Mouse (Mus musculus) cerebellum, adult 9-10 months (tissue): Measurements from ENCODE around the gene Bcas3.

ENCODE experiments used
- DNase-seq: peaks from one replicate; pipeline ENCODE4 v3.0.0; 2022

The Bcas3 gene

DNA sequence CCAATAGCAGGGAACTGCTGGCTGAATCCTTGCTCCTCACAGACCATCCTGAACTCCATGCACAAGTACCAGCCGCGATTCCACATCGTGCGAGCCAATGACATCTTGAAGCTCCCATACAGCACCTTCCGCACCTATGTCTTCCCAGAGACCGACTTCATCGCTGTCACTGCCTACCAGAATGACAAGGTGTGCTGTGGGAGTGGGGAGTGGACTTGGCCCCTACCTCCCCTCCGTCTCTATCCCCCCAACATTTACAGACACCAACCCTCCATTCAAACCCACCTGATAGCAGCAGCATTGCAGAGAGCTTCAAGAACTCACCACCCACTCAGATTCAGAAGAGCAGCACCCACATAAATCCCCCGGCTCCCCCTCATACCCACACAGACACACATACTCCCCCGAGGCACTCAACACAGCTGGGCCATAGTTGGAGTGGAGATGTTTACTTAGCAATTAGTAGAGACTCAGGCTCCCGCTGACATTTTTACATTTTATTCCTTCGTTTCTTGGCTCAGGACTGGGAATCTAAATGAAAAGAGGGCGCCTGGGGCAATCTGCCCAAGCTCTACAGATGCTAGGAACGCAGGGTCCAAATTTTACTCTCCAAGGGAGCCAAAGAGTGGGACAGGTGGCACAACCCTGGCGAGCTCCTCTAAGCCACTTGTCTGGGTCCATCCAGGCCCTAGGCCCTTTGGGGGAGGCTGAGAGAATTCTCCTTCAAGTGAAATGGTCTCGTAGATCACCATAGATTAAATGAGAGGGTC, 483.0 kb downstream of the Bcas3 start:
- DNase-seq: no peak

DNA sequence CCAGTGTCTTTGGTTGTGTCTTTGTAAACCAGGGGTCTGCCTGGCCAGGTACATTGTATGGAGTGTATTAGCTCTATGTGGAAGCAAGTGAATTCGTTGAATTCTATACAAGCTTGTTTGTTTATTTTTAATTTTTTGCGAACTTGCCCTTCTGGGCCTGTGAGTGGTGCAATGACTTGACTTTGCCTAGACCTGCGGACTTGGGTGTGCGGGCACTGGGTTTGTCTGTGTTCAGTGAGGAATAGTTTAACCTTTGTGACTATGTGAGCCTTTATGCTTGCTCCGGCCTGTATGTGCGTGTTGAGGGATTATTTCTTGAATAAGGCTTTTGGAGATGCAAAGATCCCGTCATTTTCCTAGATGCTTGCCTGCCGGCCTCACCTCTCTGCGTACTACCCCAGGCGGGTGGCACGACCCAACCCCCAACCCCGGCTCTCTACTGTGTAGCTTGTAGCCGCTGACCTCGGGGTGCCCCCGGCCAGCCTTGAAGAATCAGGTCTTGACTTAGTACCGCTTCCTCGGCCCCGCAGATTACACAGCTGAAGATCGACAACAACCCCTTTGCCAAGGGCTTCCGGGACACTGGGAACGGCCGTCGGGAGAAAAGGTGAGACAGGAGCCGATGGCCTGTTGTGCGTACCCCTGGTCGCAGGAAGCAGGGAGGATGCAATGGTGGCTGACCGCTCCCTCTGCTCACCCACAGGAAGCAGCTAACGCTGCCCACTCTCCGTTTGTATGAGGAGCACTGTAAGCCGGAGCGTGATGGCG, 483.7 kb downstream of the Bcas3 start:
- no peak for DNase-seq

DNA sequence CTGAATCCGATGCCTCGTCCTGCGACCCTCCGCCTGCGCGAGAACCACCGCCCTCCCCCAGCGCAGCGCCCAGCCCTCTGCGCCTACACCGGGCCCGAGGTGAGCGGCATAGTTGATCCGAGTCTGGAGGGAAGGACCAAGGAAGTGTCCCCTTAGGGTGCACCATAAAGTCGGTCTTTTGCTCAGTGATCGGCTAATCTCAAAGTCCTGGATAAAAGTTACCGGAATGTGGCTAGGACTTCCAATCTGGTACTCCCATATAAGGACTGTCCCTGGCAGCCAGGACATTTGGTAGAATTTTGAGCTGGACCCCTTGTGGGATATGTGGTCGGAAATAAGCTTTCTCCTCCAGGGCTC, 484.3 kb downstream of the Bcas3 start:
- no peak for DNase-seq

DNA sequence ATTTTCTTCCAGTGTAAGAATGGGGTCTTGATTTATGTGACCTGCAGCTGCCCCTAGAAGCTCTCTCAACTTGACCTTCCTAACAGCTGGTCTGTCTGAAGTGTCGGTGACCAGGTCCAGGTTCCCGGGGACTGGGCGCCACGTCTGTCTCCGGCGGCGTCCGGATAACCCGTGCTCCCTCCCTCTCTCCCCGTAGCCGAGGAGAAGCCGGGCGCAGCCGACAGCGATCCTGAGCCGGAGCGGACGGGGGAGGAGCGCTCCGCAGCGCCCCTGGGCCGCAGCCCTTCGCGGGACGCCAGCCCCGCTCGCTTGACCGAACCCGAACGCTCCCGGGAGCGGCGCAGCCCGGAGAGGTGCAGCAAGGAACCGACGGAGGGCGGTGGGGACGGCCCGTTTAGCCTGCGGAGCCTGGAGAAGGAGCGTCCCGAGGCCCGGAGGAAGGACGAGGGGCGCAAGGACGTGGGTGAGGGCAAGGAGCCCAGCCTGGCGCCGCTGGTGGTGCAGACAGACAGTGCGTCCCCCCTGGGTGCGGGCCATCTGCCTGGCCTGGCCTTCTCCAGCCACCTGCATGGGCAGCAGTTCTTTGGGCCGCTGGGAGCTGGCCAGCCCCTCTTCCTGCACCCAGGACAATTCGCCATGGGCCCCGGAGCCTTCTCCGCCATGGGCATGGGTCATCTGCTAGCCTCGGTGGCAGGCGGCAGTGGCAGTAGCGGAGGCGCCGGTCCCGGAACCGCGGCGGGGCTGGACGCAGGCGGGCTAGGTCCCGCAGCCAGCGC, 484.9 kb downstream of the Bcas3 start:
- DNase-seq: no peak

DNA sequence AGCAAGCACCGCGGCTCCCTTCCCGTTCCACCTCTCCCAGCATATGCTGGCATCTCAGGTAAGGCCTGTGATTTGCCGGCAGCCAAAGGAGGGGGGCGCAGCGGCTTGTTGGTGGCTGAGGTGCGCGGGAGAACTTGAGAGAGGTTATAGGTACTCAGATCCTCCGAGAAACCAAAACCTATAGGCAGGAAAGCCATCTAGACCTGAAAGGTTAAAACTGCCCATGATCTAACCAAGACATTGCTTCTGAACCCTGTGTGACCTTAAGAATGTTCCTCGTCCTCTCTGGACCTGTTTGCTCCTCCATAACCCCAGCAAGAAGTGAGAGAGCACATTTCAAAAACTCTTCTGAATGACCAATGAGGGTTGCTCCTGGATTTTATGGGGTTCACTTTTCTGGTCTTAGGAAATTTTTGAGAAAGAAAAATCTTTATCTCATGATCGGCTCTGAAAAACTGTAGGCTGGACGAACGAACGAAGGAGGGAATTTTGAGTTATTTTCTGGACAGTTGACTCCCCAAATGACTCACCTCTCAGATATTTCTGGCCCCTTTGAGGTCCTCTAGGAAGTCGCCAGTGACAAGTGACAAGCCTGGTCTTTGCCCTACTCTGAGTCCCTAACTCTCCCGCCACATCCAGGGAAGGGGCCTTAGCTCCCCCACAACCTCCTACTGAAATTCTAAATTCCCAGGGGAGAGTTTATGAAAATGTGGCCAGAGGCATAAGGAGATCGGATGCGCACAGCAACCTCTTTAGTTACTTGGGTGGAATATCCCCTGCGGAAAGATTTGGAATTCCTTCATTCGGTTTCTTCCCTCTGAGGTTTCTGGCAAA, 485.7 kb downstream of the Bcas3 start:
- no peak for DNase-seq

DNA sequence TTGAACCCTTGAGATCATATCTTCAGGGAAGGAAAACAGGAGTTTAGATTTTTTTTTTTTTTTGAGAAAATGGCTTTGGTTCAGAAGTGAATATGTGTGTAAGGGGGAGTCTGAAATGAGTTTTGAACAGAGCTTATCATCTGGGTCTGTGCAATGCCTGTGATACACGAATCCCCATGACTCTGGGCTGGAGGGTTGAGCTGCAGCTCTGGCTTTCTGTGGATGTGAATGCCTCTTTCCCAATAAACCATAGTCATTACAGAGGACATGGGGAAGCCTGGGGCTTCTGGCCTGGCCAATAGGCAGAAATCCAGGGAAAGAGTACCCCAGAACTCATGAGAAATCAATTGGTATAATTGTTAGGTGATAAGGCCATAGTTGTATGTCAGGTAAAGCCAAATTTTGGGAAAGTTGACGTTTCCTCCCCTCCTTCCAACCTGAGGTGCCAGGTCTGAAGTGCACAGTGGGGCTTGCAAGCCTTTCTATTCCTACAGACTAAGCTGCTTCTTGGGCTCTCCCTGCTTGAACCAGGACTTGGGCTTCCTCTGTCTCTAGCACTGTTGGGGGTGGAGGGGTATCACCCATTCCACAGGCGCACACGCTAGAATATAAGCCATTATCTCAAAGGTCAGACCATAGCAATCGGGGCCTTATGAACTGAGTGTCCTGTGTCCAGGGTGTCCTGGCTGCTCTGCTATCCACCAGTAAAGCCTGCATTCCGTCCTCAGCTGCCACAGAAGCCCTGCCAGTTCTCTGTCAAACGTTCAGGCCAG, 486.5 kb downstream of the Bcas3 start:
- no peak for DNase-seq

DNA sequence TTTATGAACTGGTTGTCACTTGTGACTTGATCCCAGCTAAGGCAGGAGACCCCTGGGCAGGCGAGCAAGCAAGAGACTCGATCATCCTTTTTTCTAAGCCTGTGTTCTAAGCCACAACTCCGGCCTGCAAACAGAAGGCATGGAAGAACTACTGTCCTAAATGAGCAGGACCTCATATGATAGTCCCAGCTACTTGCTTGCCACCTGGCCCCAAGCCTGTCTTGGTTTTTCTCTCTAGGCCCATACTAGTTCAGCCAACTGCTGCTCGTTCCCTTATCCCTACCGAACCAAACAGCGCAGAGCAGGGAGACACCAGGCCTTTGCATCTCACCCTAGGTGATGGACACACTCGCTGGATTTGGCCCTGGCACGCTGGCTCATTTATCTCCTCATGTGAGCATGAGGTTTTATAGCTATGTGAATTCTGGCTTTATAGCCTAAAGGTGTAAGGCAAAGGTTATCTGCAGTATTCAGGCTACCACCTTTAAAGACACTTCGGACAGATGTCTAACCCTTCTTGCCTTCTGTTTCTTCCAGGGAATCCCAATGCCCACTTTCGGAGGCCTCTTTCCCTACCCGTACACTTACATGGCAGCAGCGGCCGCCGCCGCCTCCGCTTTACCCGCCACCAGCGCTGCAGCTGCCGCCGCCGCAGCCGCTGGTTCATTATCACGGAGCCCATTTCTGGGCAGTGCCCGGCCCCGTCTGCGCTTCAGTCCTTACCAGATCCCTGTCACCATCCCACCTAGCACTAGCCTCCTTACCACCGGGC, 487.2 kb downstream of the Bcas3 start:
- DNase-seq: no peak

DNA sequence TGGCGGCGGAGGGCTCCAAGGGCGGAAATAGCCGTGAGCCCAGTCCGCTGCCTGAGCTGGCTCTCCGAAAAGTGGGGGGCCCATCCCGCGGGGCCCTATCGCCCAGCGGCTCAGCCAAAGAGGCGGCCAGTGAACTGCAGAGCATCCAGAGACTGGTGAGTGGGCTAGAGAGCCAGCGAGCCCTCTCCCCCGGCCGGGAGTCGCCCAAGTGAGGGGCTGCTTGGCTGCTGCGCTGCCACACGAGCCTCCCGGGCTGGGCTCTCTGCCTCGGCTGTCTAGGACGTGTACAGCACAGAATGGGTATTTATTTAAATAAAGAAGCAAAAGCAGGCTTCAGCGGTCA, 487.8 kb downstream of the Bcas3 start:
- no peak for DNase-seq

DNA sequence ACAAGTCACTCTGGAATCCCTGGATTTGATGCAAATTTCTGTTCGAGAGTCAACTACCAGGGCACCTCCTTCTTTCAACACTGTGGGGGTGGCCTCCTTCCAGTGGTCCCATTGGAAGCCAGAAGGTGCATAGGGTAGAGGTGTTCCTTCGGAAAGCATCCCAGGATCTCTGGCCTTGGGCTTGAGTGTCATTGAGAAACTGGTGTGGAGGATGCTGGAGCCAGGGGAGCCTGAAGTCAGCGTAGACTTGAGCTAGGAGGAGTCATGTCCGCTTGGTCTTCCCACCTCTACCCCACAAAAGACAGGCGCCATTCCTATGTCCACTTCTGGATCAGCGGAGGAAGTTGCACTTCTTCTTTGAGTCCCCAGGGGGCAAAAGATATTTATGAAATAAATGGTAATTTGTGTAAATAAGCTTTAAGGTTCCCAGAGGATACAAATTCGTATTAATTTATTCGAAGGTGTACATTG, 488.3 kb downstream of the Bcas3 start:
- DNase-seq: no peak

DNA sequence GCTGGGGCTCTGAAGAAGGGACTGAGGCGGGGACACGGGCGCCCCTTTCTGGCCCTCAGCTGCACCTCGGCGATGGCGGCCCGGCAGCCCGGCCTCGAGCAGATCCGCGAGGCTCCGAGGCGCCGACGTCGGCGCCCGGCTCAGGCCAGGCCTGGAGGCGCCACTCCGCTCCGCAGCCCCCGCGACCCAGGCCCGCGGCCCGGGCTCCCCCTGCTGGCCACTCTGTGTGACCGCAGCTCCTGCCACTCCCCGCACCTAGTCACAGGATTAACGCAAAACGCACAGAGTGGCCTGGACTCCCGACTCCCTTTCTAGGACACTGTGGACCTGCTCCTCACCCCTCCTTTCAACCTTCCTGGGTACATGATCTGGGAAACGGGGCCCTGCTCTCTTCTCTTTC, 489.0 kb downstream of the Bcas3 start:
- DNase-seq: no peak

DNA sequence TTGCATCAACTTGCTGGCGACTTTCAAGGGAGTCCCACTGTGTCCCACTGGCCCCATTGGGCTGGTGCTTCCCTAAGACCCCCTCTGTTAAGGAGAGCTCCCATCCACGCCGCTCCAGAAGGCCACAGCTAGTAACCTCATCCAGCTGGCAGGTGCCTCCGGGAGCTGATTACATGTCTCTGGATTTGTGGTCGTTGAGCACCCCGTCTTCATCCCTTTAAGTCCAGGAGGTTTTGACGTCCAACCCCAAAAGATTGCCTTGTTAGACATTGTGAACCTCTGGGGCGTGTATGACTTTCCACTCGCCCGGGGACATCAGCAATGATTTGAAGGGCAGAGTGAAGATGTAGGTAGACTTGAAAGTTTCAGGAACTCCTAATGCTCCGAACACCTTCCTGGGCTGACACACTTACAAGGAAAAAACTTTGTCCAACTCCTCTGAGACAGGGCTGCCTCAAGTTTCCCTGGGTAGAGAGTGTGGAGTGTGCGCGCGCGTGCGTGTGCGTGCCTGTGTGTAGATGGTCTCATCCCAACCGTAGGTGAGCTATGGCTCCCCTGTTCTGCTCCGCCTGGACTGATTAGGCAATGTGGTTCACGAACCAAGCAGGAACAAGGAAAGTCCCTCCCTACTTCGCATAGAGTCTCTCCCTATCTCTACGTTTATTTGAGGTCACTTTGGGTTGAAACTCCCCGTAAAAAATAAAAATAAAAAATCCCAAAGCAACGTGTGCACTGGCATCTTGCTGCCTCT, 489.8 kb downstream of the Bcas3 start:
- no peak for DNase-seq

DNA sequence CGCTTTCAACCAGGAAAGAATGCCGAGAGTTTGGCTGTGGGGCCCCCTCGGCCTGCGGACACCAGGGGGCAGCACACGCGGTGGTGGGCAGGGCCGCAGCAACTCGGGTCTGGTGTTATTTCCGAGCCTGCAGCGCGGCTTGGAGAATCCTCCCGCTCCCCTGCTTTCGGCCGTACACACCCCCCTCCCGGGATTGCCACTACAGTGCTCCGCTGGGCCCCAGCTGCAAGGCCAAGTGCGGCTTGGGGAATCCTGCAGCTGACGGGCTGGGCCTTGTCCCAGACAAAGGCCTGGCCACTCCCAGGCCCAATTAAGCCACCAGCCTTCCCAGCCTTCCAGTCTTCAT, 490.4 kb downstream of the Bcas3 start:
- DNase-seq: no peak

DNA sequence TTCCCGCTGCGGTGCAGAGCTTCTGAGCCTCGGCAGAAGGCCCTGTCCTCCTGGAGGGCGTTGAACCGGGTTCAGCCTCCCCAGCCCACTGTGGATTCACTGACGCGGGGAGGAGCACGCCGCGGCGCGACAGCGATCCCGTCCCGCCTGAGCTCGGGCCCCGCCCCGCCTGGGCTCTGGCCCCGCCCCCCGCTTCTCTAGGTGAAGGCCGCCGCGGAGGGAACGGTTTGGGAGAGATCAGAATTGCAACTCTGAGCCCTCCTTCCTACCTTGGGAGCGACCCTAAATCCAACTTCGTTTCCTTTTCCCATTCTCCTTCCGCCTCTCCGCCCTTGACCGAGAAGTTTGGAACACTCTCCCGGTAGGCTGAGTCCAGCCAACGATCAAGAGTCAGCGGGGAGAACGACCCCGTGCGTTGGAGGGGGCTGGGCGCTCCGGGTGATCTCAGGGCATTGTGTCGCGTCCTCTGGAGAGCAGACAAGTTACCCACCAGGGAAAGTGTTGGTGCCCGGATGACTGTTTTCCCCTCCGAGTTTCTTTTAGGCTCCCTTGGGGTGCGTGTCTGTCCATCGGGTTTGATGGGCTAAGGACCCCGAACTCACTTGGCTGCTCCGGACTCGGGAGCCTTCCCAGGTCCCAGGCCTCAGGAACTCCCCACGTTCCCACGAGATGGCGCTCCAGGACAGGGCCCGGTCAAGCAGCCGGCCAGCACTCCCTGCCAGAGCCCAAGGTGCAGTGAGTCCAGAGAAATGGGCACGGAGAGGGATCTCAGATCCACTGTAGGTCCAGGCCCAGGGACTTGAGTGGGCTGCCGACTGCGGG, 491.4 kb downstream of the Bcas3 start:
- peak; percentile 61 for DNase-seq

DNA sequence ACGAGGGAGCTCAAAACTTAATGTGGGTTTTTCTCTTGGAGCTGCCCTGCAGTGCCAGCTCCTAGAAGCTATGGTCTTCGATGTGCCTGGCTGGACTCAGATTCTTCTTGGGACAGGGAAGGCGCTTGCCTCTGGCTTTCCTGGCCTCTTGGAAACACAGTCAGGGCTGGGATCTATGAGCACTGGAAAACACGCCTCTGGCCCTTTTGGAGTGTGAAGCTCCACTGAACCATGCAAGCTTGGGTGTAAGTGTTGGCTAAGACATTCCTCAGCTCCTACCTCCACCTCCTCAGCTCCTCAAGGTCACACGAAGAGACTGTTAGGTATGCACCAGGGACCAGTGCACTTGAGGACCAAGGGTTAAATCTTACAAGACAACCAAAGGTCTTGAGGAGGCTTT, 492.0 kb downstream of the Bcas3 start:
- DNase-seq: no peak

DNA sequence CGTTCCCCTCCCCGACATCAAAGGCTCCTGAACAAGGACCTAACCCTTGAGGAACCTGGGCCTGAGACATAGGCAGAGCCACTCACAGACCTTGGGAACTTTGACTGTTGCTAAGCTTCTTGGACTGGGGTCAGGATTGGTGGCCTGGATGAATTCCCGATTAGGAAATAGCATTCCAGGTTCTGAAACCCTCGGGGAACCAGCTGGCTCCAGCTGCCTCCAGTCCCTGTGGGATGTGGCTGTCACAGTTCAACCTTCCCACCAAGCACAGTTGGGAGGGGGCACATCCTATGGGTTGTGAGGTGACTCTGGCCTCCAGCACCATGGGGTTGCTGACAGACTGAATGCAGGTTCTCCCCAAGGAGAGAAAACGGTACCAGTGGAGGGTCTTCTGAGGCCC, 493.0 kb downstream of the Bcas3 start:
- DNase-seq: no peak

DNA sequence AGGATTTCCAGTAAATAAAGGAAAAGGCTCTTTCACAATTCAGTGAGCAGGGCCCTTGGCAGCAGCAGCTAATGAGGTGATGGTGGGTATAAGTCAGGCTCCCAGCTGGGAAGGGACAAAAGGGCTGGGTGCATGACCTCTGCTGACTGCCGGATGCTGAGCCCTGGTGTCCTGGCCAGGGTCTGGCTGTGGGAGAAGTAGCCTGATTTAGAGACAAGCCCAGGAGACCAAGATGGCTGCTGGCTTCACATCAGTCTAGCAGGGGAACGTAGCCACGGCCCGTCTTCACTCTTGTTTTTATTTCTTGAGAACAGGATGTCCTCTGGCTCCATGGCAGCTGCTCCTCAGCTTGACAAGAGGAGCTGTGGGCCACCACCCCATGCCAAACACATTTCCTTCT, 493.5 kb downstream of the Bcas3 start:
- no peak for DNase-seq

DNA sequence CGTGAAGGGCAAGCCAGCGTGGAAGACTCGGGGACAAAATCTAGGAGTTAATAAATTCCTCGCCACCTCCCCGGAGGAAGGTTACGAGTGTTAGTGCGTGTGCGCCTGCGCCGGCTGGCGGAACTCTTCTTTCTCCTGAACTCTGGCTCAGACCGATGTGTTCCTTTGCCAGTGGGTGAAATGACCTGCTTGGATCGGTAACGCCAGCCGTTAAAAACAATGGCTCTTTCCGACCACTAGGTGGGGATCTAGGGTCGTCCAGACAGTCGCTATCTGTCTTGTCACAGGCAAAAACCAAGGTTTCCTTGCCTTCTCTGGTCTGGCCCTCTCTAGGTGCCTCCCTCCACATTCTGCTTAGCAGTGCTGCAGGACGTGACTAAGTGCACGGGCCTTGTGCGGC, 496.1 kb downstream of the Bcas3 start:
- peak; percentile 69 for DNase-seq

DNA sequence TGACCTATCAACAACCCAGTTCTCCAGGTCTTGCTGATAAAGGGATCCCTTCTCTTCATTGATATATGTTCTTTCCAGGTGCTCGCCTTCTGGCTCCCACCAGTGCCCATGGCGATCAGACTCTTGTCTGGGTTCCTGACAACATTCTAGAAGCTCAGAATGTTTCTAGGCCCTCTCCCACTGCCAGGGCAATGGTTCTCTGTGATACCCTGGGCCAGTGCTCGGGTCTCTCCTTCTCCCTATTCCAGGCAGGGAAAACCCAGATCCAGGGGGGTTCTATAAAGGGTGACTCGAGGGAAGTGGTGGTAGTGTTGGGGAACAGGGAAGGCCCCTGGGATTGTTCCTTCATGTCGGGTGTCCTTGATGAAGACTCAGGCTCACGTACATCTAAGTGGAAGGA, 497.3 kb downstream of the Bcas3 start, which contains the start of gene Gm11444:
Gene Gm11444, minus strand, starts transcription at position 101 of the 400 bp plus-strand sequence.
- no peak for DNase-seq

DNA sequence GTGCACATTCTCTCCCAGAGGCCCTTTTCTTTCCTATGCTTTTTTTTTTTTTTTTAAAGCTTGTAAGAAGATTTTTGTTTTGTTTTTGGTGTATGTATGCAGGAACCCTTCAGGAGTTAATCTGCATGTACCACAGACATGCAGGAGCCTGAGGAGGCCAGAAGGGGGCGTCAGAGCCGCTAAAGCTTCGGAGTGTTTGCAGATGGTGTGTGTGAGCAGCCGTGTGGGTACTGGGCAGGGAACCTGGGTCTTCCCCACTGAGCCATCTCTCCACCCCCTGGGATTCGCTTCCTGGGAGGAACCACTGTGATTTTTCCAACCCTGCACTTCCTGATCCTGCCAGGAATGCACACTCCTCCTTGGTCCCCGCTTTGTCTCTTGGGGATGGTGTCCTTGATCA, 497.8 kb downstream of the Bcas3 start:
- DNase-seq: no peak
